Mouse (Mus musculus): ENCODE results near the gene Dnajc12. TPM values are rescaled to one million over a fixed set of nuclear protein-coding genes. Genes with fewer than 3 reads are reported as not detected.

Dnajc12 gene
- total and polyA plus RNA-seq, 2 experiments from 2014 or later, result 3.2 to 11.0 TPM

- no peak for TF ChIP-seq CTCF (IDR thresholded peaks at IDR 0.05; ENCODE audit: low read depth)
- no peak for TF ChIP-seq EP300 (IDR thresholded peaks at IDR 0.05; ENCODE audit: low read depth)
- Histone ChIP-seq H3K4me3 (ENCODE audit: low read depth, low read length) (peak overlapping the region; percentile 89), H3K27me3 (ENCODE audit: control insufficient read depth, insufficient read depth, low read length) (no peaks in the 10 kb centered on the region), H3K4me2 (ENCODE audit: low read depth, low read length) (peak overlapping the region; percentile 77), H3K27ac (ENCODE audit: low read depth) (peak overlapping the region; percentile 49), H3K9me3 (replicated peaks; ENCODE audit: control insufficient read depth, low read length) (no peaks in the 10 kb centered on the region), H3K9ac (replicated peaks; ENCODE audit: low read depth, low read length) (peak overlapping the region; percentile 38), H3K4me1 (ENCODE audit: control insufficient read depth, insufficient read depth) (no peaks in the 10 kb centered on the region), H3K36me3 (replicated peaks; ENCODE audit: control insufficient read depth, insufficient read depth, low read length) (no peaks in the 10 kb centered on the region)
- no peak for DNase-seq (ENCODE audit: low spot score)
- ATAC-seq (ENCODE audit: insufficient read depth, low read depth), result no peak
- 3% methylated on average over 11 of the region's 11 CpGs for WGBS
These were observed 46.7 kb downstream of the Dnajc12 start for GRCm38 (mm10) chr10:63429023-63429340.

GRCm38 (mm10) chr10:63429380-63429779 lies 47.1 kb downstream of the Dnajc12 start:
- Histone ChIP-seq H3K27ac (ENCODE audit: low read depth) (peak overlapping the region; percentile 82), H3K27me3 (ENCODE audit: control insufficient read depth, insufficient read depth, low read length) (no peaks in the 10 kb centered on the region), H3K4me1 (ENCODE audit: control insufficient read depth, insufficient read depth) (no peaks in the 10 kb centered on the region), H3K36me3 (replicated peaks; ENCODE audit: control insufficient read depth, insufficient read depth, low read length) (no peaks in the 10 kb centered on the region), H3K4me3 (ENCODE audit: low read depth, low read length) (peak overlapping the region; percentile 89), H3K9me3 (replicated peaks; ENCODE audit: control insufficient read depth, low read length) (no peaks in the 10 kb centered on the region), H3K4me2 (ENCODE audit: low read depth, low read length) (peak overlapping the region; percentile 77), H3K9ac (replicated peaks; ENCODE audit: low read depth, low read length) (peak overlapping the region; percentile 74)
- TF ChIP-seq CTCF (IDR thresholded peaks at IDR 0.05; ENCODE audit: low read depth), result no peak
- peak; percentile 81 for TF ChIP-seq EP300 (IDR thresholded peaks at IDR 0.05; ENCODE audit: low read depth)
- WGBS, result 0% methylated on average over 34 of the region's 34 CpGs
- peak; percentile 87 for DNase-seq (ENCODE audit: low spot score)
- peak; percentile 91 for ATAC-seq (ENCODE audit: insufficient read depth, low read depth)

- Histone ChIP-seq H3K36me3 (replicated peaks; ENCODE audit: control insufficient read depth, insufficient read depth, low read length) (no peaks in the 10 kb centered on the region), H3K9ac (replicated peaks; ENCODE audit: low read depth, low read length) (peak within 1 kb of the TSS; percentile 74), H3K9me3 (replicated peaks; ENCODE audit: control insufficient read depth, low read length) (no peaks in the 10 kb centered on the region), H3K27ac (ENCODE audit: low read depth) (peak within 1 kb of the TSS; percentile 82), H3K4me2 (ENCODE audit: low read depth, low read length) (peak within 1 kb of the TSS; percentile 77), H3K27me3 (ENCODE audit: control insufficient read depth, insufficient read depth, low read length) (no peaks in the 10 kb centered on the region), H3K4me3 (ENCODE audit: low read depth, low read length) (peak within 1 kb of the TSS; percentile 89), H3K4me1 (ENCODE audit: control insufficient read depth, insufficient read depth) (no peaks in the 10 kb centered on the region)
- ATAC-seq (ENCODE audit: insufficient read depth, low read depth) (peak; percentile 94), DNase-seq (ENCODE audit: low spot score) (peak; percentile 93)
- TF ChIP-seq CTCF (IDR thresholded peaks at IDR 0.05; ENCODE audit: low read depth) (no peak), EP300 (IDR thresholded peaks at IDR 0.05; ENCODE audit: low read depth) (no peak)
- under 1% methylated on average over 49 of the region's 55 CpGs for WGBS
These were observed 47.6 kb downstream of the Dnajc12 start, which contains the start of gene Ctnna3 for GRCm38 (mm10) chr10:63429785-63430305. Gene Ctnna3, plus strand, starts transcription at chr10:63430098.

GRCm38 (mm10) chr10:63431221-63431736 lies 49.0 kb downstream of the Dnajc12 start:
- H3K4me1 ChIP-seq (ENCODE audit: control insufficient read depth, insufficient read depth), result no peaks in the 10 kb centered on the region
- H3K27me3 ChIP-seq (ENCODE audit: control insufficient read depth, insufficient read depth, low read length), result no peaks in the 10 kb centered on the region
- no peaks in the 10 kb centered on the region for H3K36me3 ChIP-seq (replicated peaks; ENCODE audit: control insufficient read depth, insufficient read depth, low read length)
- ATAC-seq (ENCODE audit: insufficient read depth, low read depth), result no peak
- no peak overlapping the region for H3K27ac ChIP-seq (ENCODE audit: low read depth)
- TF ChIP-seq EP300 (IDR thresholded peaks at IDR 0.05; ENCODE audit: low read depth), result no peak
- no peak for TF ChIP-seq CTCF (IDR thresholded peaks at IDR 0.05; ENCODE audit: low read depth)
- no peak overlapping the region for H3K4me2 ChIP-seq (ENCODE audit: low read depth, low read length)
- WGBS, result 89% methylated on average over 7 of the region's 7 CpGs
- H3K9ac ChIP-seq (replicated peaks; ENCODE audit: low read depth, low read length), result no peak overlapping the region
- H3K4me3 ChIP-seq (ENCODE audit: low read depth, low read length), result no peak overlapping the region
- DNase-seq (ENCODE audit: low spot score), result no peak
- no peaks in the 10 kb centered on the region for H3K9me3 ChIP-seq (replicated peaks; ENCODE audit: control insufficient read depth, low read length)

- H3K9me3 ChIP-seq (replicated peaks; ENCODE audit: control insufficient read depth, low read length), result no peaks in the 10 kb centered on the region
- no peaks in the 10 kb centered on the region for H3K27me3 ChIP-seq (ENCODE audit: control insufficient read depth, insufficient read depth, low read length)
- H3K4me1 ChIP-seq (ENCODE audit: control insufficient read depth, insufficient read depth), result no peaks in the 10 kb centered on the region
- H3K4me2 ChIP-seq (ENCODE audit: low read depth, low read length), result no peak overlapping the region
- no peak for DNase-seq (ENCODE audit: low spot score)
- H3K9ac ChIP-seq (replicated peaks; ENCODE audit: low read depth, low read length), result no peak overlapping the region
- no peak overlapping the region for H3K4me3 ChIP-seq (ENCODE audit: low read depth, low read length)
- no peak overlapping the region for H3K27ac ChIP-seq (ENCODE audit: low read depth)
- no peak for ATAC-seq (ENCODE audit: insufficient read depth, low read depth)
- WGBS, result 90% methylated on average over 8 of the region's 8 CpGs
- TF ChIP-seq CTCF (IDR thresholded peaks at IDR 0.05; ENCODE audit: low read depth), result no peak
- no peak for TF ChIP-seq EP300 (IDR thresholded peaks at IDR 0.05; ENCODE audit: low read depth)
- no peaks in the 10 kb centered on the region for H3K36me3 ChIP-seq (replicated peaks; ENCODE audit: control insufficient read depth, insufficient read depth, low read length)
These were observed 49.9 kb downstream of the Dnajc12 start for GRCm38 (mm10) chr10:63432099-63432498.

GRCm38 (mm10) chr10:63432887-63433286 lies 50.6 kb downstream of the Dnajc12 start:
- H3K27ac ChIP-seq (ENCODE audit: low read depth), result no peak overlapping the region
- 31% methylated on average over 2 of the region's 2 CpGs for WGBS
- H3K4me2 ChIP-seq (ENCODE audit: low read depth, low read length), result no peak overlapping the region
- H3K4me3 ChIP-seq (ENCODE audit: low read depth, low read length), result no peak overlapping the region
- no peaks in the 10 kb centered on the region for H3K36me3 ChIP-seq (replicated peaks; ENCODE audit: control insufficient read depth, insufficient read depth, low read length)
- H3K4me1 ChIP-seq (ENCODE audit: control insufficient read depth, insufficient read depth), result no peaks in the 10 kb centered on the region
- ATAC-seq (ENCODE audit: insufficient read depth, low read depth) (no peak), DNase-seq (ENCODE audit: low spot score) (no peak)
- H3K27me3 ChIP-seq (ENCODE audit: control insufficient read depth, insufficient read depth, low read length), result no peaks in the 10 kb centered on the region
- H3K9me3 ChIP-seq (replicated peaks; ENCODE audit: control insufficient read depth, low read length), result no peaks in the 10 kb centered on the region
- no peak overlapping the region for H3K9ac ChIP-seq (replicated peaks; ENCODE audit: low read depth, low read length)
- TF ChIP-seq CTCF (IDR thresholded peaks at IDR 0.05; ENCODE audit: low read depth) (no peak), EP300 (IDR thresholded peaks at IDR 0.05; ENCODE audit: low read depth) (no peak)
